Mouse (Mus musculus): Measurements from ENCODE around the gene Ptges2.

GRCm38 (mm10) chr2:32455101-32455500 lies 59.4 kb downstream of the Ptges2 start:
- TF ChIP-seq CTCF (IDR thresholded peaks at IDR 0.05; ENCODE audit: borderline replicate concordance, extremely low read depth, insufficient read depth, insufficient read length), result no peak
- no peak for TF ChIP-seq POLR2A (IDR thresholded peaks at IDR 0.05; ENCODE audit: borderline replicate concordance, extremely low read depth, insufficient read depth, insufficient read length, poor library complexity, severe bottlenecking)

Data from brain, embryonic 14.5 days (tissue).